8 mouse cellular contexts compared by ENCODE assay signal in genomic region chr14:119007103-119007951, GRCm38 (mm10).
A peak's percentile ranks its signal among the peaks of the same experiment; 100 is the strongest.
DNase-seq lines count a peak whose midpoint lies in the region; ATAC-seq and TF ChIP-seq lines count a peak whose summit lies in the region.

No protein-coding gene starts in this region.

- DNase-seq in A20 (ENCODE audit: low read depth, low spot score): peak; percentile 99
- peak; percentile 96 to 98 for DNase-seq in heart, adult 2 months
- peak; percentile 100 for DNase-seq in kidney, adult 2 months
- peak; percentile 97 for DNase-seq in limb, embryonic 11.5 days (ENCODE audit: low spot score)
- peak; percentile 87 for DNase-seq in spleen, adult 12 weeks (ENCODE audit: low spot score)

- intact Hi-C loops in heart, adult 2 months (cut with DNase I): loop anchor here (1.0 kb wide), 1 partner anchor 69 kb away; no protein-coding TSS in a partner anchor

- H3K9me3 ChIP-seq in embryonic facial prominence, embryonic 15.5 days (replicated peaks): no peaks in the 10 kb centered on the region
- no peaks in the 10 kb centered on the region for H3K9me3 ChIP-seq in limb, embryonic 11.5 days (ENCODE audit: control insufficient read depth, low read length)
- no peaks in the 10 kb centered on the region for H3K9me3 ChIP-seq in midbrain, embryonic 13.5 days

- TF ChIP-seq CTCF in bone marrow macrophage, adult 2 months (IDR thresholded peaks at IDR 0.05; ENCODE audit: low read depth, low read length): no peak
- TF ChIP-seq CTCF in heart, adult 2 months (IDR thresholded peaks at IDR 0.05): no peak
- TF ChIP-seq CTCF in kidney, adult 2 months (conservative IDR thresholded peaks at IDR 0.05; ENCODE audit: insufficient read depth, insufficient read length, low read depth, low read length): no peak

- H3K4me3 ChIP-seq in bone marrow macrophage, adult 2 months (ENCODE audit: insufficient read depth, low read length): peak overlapping the region; percentile 69
- peak overlapping the region; percentile 52 for H3K4me3 ChIP-seq in embryonic facial prominence, embryonic 15.5 days (replicated peaks)
- H3K4me3 ChIP-seq in heart, adult 2 months: peak overlapping the region; percentile 60
- peak overlapping the region; percentile 85 for H3K4me3 ChIP-seq in kidney, adult 2 months (ENCODE audit: insufficient read depth, low read depth, low read length)
- peak overlapping the region; percentile 39 for H3K4me3 ChIP-seq in limb, embryonic 11.5 days (ENCODE audit: low read depth, low read length)
- peak overlapping the region; percentile 48 for H3K4me3 ChIP-seq in midbrain, embryonic 13.5 days (replicated peaks)

- peak; percentile 92 for TF ChIP-seq EP300 in heart, adult 2 months (IDR thresholded peaks at IDR 0.05; ENCODE audit: insufficient read depth, low read depth, low read length)

- peak overlapping the region; percentile 33 for H3K9ac ChIP-seq in embryonic facial prominence, embryonic 15.5 days
- H3K9ac ChIP-seq in heart, adult 2 months (ENCODE audit: low read depth, low read length): peak overlapping the region; percentile 46
- H3K9ac ChIP-seq in limb, embryonic 11.5 days (ENCODE audit: low read length): no peak overlapping the region
- H3K9ac ChIP-seq in midbrain, embryonic 13.5 days (replicated peaks): peak overlapping the region; percentile 62

- H3K27me3 ChIP-seq in embryonic facial prominence, embryonic 15.5 days: no peaks in the 10 kb centered on the region
- H3K27me3 ChIP-seq in heart, adult 2 months (ENCODE audit: control insufficient read depth, insufficient read depth, low read length): no peaks in the 10 kb centered on the region
- H3K27me3 ChIP-seq in kidney, adult 2 months (replicated peaks; ENCODE audit: control insufficient read depth, insufficient read depth, low read length): no peaks in the 10 kb centered on the region
- H3K27me3 ChIP-seq in limb, embryonic 11.5 days (ENCODE audit: control insufficient read depth, insufficient read depth, low read length): no peaks in the 10 kb centered on the region
- H3K27me3 ChIP-seq in midbrain, embryonic 13.5 days: no peaks in the 10 kb centered on the region

- ATAC-seq in embryonic facial prominence, embryonic 15.5 days (ENCODE audit: insufficient number of reproducible peaks, low FRiP score, low TSS enrichment, low read depth): peak; percentile 100
- peak; percentile 99 for ATAC-seq in limb, embryonic 11.5 days (ENCODE audit: insufficient number of reproducible peaks, low FRiP score, low TSS enrichment, low read depth)
- peak; percentile 100 for ATAC-seq in midbrain, embryonic 13.5 days

- TF ChIP-seq POLR2A in bone marrow macrophage, adult 2 months (IDR thresholded peaks at IDR 0.05; ENCODE audit: borderline replicate concordance, low read depth, low read length): no peak
- peak; percentile 93 for TF ChIP-seq POLR2A in heart, adult 2 months (IDR thresholded peaks at IDR 0.05; ENCODE audit: insufficient read depth, low read depth, low read length)
- TF ChIP-seq POLR2A in kidney, adult 2 months (IDR thresholded peaks at IDR 0.05; ENCODE audit: low read depth, low read length): peak; percentile 27

- H3K4me1 ChIP-seq in bone marrow macrophage, adult 2 months (ENCODE audit: control insufficient read depth, insufficient read depth, low read length): no peaks in the 10 kb centered on the region
- H3K4me1 ChIP-seq in embryonic facial prominence, embryonic 15.5 days: peaks cover 4% of the 10 kb centered on the region; the same call in 1 of the 2 replicates
- H3K4me1 ChIP-seq in heart, adult 2 months (ENCODE audit: control insufficient read depth, insufficient read depth, low read length): no peaks in the 10 kb centered on the region
- no peaks in the 10 kb centered on the region for H3K4me1 ChIP-seq in kidney, adult 2 months (ENCODE audit: control insufficient read depth, insufficient read depth, low read length)
- peaks cover 3% of the 10 kb centered on the region; the same call in 1 of the 2 replicates for H3K4me1 ChIP-seq in limb, embryonic 11.5 days (ENCODE audit: control insufficient read depth, insufficient read depth, low read length)
- peaks cover 12% of the 10 kb centered on the region for H3K4me1 ChIP-seq in midbrain, embryonic 13.5 days (replicated peaks)

- H3K79me2 ChIP-seq in heart, adult 2 months (replicated peaks; ENCODE audit: control insufficient read depth, insufficient read depth, low read length): no peaks in the 10 kb centered on the region

- H3K27ac ChIP-seq in bone marrow macrophage, adult 2 months (ENCODE audit: insufficient read depth, low read depth, low read length): peak overlapping the region; percentile 16
- H3K27ac ChIP-seq in embryonic facial prominence, embryonic 15.5 days (replicated peaks): peak overlapping the region; percentile 85
- H3K27ac ChIP-seq in heart, adult 2 months: peak overlapping the region; percentile 78
- H3K27ac ChIP-seq in kidney, adult 2 months (ENCODE audit: insufficient read depth, low read depth, low read length): peak overlapping the region; percentile 81
- H3K27ac ChIP-seq in limb, embryonic 11.5 days (replicated peaks; ENCODE audit: low read depth, low read length): no peak overlapping the region
- peak overlapping the region; percentile 59 for H3K27ac ChIP-seq in midbrain, embryonic 13.5 days

- peaks cover 7% of the 10 kb centered on the region; the same call in 1 of the 2 replicates for H3K36me3 ChIP-seq in embryonic facial prominence, embryonic 15.5 days
- H3K36me3 ChIP-seq in heart, adult 2 months (ENCODE audit: control insufficient read depth, insufficient read depth, low read length): no peaks in the 10 kb centered on the region
- H3K36me3 ChIP-seq in kidney, adult 2 months (ENCODE audit: control insufficient read depth, insufficient read depth, low read length): no peaks in the 10 kb centered on the region; the same call in 1 of the 2 replicates
- no peaks in the 10 kb centered on the region for H3K36me3 ChIP-seq in limb, embryonic 11.5 days (ENCODE audit: control insufficient read depth, insufficient read depth, low read length)
- H3K36me3 ChIP-seq in midbrain, embryonic 13.5 days: peaks cover 8% of the 10 kb centered on the region

- peak overlapping the region; percentile 84 for H3K4me2 ChIP-seq in embryonic facial prominence, embryonic 15.5 days (replicated peaks)
- peak overlapping the region; percentile 84 for H3K4me2 ChIP-seq in limb, embryonic 11.5 days (ENCODE audit: low read depth, severe bottlenecking)
- H3K4me2 ChIP-seq in midbrain, embryonic 13.5 days (replicated peaks): peak overlapping the region; percentile 81

- WGBS in embryonic facial prominence, embryonic 15.5 days: under 1% methylated on average over 13 of the region's 13 CpGs
- WGBS in heart, adult 2 months: under 1% methylated on average over 13 of the region's 13 CpGs
- under 1% methylated on average over 13 of the region's 13 CpGs for WGBS in kidney, adult 2 months
- 1% methylated on average over 13 of the region's 13 CpGs for whole genome bisulfite sequencing in limb, embryonic 11.5 days
- WGBS in midbrain, embryonic 13.5 days: under 1% methylated on average over 13 of the region's 13 CpGs
